Mouse (Mus musculus): ENCODE measurements around the gene Mylpf. TPM values are rescaled to one million over a fixed set of nuclear protein-coding genes. Genes with fewer than 3 reads are reported as not detected.
A peak's percentile ranks its signal among the peaks of the same experiment; 100 is the strongest.

Gene Mylpf
- total and polyA plus RNA-seq, 3 experiments: 3.0 to 5.2 (median 3.2) TPM

- in situ Hi-C loops (cut with MboI; ENCODE audit: low pct_ligation_motif_present, low pct_unique_long_range_greater_than_20kb, low sequenced_read_pairs): no loop called here
- peaks cover 16 to 44% of the 10 kb centered on the region in 2 experiments for H3K36me3 ChIP-seq (replicated peaks in 1 of 2; ENCODE audit: control insufficient read depth in 1 of 2, insufficient read depth in 1 of 2, low read length in 1 of 2)
- H3K27me3 ChIP-seq (replicated peaks): no peaks in the 10 kb centered on the region
- H3K9ac ChIP-seq (ENCODE audit: insufficient read depth, low read depth): peak overlapping the region; percentile 61; the same call in 1 of the 2 replicates
- no peaks in the 10 kb centered on the region for H3K9me3 ChIP-seq (replicated peaks; ENCODE audit: low read length)
- TF ChIP-seq MAX (IDR thresholded peaks at IDR 0.05; ENCODE audit: low read length): no peak
- TF ChIP-seq RAD21 (IDR thresholded peaks at IDR 0.05; ENCODE audit: low read depth, low read length): no peak
- TF ChIP-seq SMC3 (IDR thresholded peaks at IDR 0.05; ENCODE audit: low read depth, low read length): no peak
- no peak for TF ChIP-seq EP300 (IDR thresholded peaks at IDR 0.05; ENCODE audit: low read length)
- no peak for TF ChIP-seq KAT2A (IDR thresholded peaks at IDR 0.05; ENCODE audit: insufficient replicate concordance, low read length)
- TF ChIP-seq UBTF (IDR thresholded peaks at IDR 0.05; ENCODE audit: low read depth, low read length): no peak
- no peak for TF ChIP-seq NRF1 (IDR thresholded peaks at IDR 0.05; ENCODE audit: low read depth, low read length)
- TF ChIP-seq ZNF384 (IDR thresholded peaks at IDR 0.05; ENCODE audit: low read depth, low read length): no peak
- TF ChIP-seq POLR2A (IDR thresholded peaks at IDR 0.05; ENCODE audit: low read depth, low read length): no peak
- TF ChIP-seq MAFK (IDR thresholded peaks at IDR 0.05; ENCODE audit: insufficient replicate concordance, low read length): no peak
- TF ChIP-seq BHLHE40 (IDR thresholded peaks at IDR 0.05; ENCODE audit: low read depth, low read length): no peak
- TF ChIP-seq CHD2 (IDR thresholded peaks at IDR 0.05; ENCODE audit: low read length): no peak
- TF ChIP-seq E2F4 (IDR thresholded peaks at IDR 0.05; ENCODE audit: insufficient replicate concordance, low read depth, low read length): no peak
- H3K79me2 ChIP-seq (replicated peaks; ENCODE audit: control insufficient read depth, extremely low read depth, insufficient read depth, poor library complexity, severe bottlenecking): peaks cover 31% of the 10 kb centered on the region
- dilution Hi-C loops (cut with MboI; ENCODE audit: extremely low pct_ligation_motif_present, extremely low pct_unique_long_range_greater_than_20kb, low sequenced_read_pairs): no loop called here
- H3K4me1 ChIP-seq (ENCODE audit: control insufficient read depth in 1 of 2, insufficient read depth in 2 of 2): peaks cover 4 to 43% of the 10 kb centered on the region in 2 experiments; a peak in 3 of 4 replicates
- no peak for DNase-seq (ENCODE audit: extremely low read depth)
- peak overlapping the region; percentile 67 for H3K4me2 ChIP-seq (ENCODE audit: insufficient read depth, low read depth, poor library complexity, severe bottlenecking)
- H3K27ac ChIP-seq (ENCODE audit: insufficient read depth, low read depth): no peak overlapping the region
- H3K4me3 ChIP-seq (replicated peaks in 1 of 3; ENCODE audit: low read depth in 2 of 3, low read length in 2 of 3, poor library complexity in 1 of 3): peak overlapping the region in 2 of 3 experiments; percentile 94 to 97
These were observed 22.7 kb downstream of the Mylpf start for GRCm38 (mm10) chr7:127231376-127231775.

- H3K27ac ChIP-seq (ENCODE audit: insufficient read depth, low read depth): peak overlapping the region; percentile 34; the same call in 1 of the 2 replicates
- H3K9me3 ChIP-seq (replicated peaks; ENCODE audit: low read length): no peaks in the 10 kb centered on the region
- H3K4me1 ChIP-seq (ENCODE audit: control insufficient read depth in 1 of 2, insufficient read depth in 2 of 2): peaks cover 4 to 43% of the 10 kb centered on the region in 2 experiments; a peak in 3 of 4 replicates
- DNase-seq (ENCODE audit: extremely low read depth): no peak
- H3K4me2 ChIP-seq (ENCODE audit: insufficient read depth, low read depth, poor library complexity, severe bottlenecking): peak overlapping the region; percentile 67
- no peaks in the 10 kb centered on the region for H3K27me3 ChIP-seq (replicated peaks)
- peak overlapping the region; percentile 61 for H3K9ac ChIP-seq (ENCODE audit: insufficient read depth, low read depth)
- peak overlapping the region; percentile 94 to 98 (median 97) for H3K4me3 ChIP-seq (replicated peaks in 1 of 3; ENCODE audit: low read depth in 2 of 3, low read length in 2 of 3, poor library complexity in 1 of 3)
- in situ Hi-C loops (cut with MboI; ENCODE audit: low pct_ligation_motif_present, low pct_unique_long_range_greater_than_20kb, low sequenced_read_pairs) (no loop called here), dilution Hi-C loops (cut with MboI; ENCODE audit: extremely low pct_ligation_motif_present, extremely low pct_unique_long_range_greater_than_20kb, low sequenced_read_pairs) (no loop called here)
- TF ChIP-seq ZKSCAN1 (IDR thresholded peaks at IDR 0.05; ENCODE audit: borderline replicate concordance, low read depth, low read length): no peak
- no peak for TF ChIP-seq TBP (conservative IDR thresholded peaks at IDR 0.05; ENCODE audit: low read depth, low read length)
- no peak for TF ChIP-seq USF1 (IDR thresholded peaks at IDR 0.05; ENCODE audit: low read depth, low read length)
- peak; percentile 44 for TF ChIP-seq ZNF384 (IDR thresholded peaks at IDR 0.05; ENCODE audit: low read depth, low read length)
- peaks cover 22 to 50% of the 10 kb centered on the region in 2 experiments for H3K36me3 ChIP-seq (replicated peaks in 1 of 2; ENCODE audit: control insufficient read depth in 1 of 2, insufficient read depth in 1 of 2, low read length in 1 of 2)
- peaks cover 31% of the 10 kb centered on the region for H3K79me2 ChIP-seq (replicated peaks; ENCODE audit: control insufficient read depth, extremely low read depth, insufficient read depth, poor library complexity, severe bottlenecking)
These were observed 23.3 kb downstream of the Mylpf start for GRCm38 (mm10) chr7:127231826-127232621.

Data from CH12.LX (cell line).